Mouse (Mus musculus) stomach, embryonic 14.5 days (tissue): ENCODE data around the gene Wfdc13. TPM values are rescaled to one million over a fixed set of nuclear protein-coding genes. Genes with fewer than 3 reads are reported as not detected.

Experiments
- ATAC-seq: fragments of 200-750 bp; cut with Nextera tagmentation; 2 replicates; pipeline ENCODE4 v1.8.0; 2017; ENCODE audit warnings: low read depth, moderate TSS enrichment; ENCODE audit not compliant: insufficient number of reproducible peaks, insufficient read depth, low FRiP score
- H3K27ac ChIP-seq: fragments of 300-500 bp; sonication (generic); 2 replicates; pipeline ENCODE4 v1.5.1; 2014; ENCODE audit warnings: mild to moderate bottlenecking, low read length, moderate library complexity, mixed read lengths
- H3K27me3 ChIP-seq: fragments of 300-500 bp; sonication (generic); 2 replicates; pipeline ENCODE4 v1.6.1; 2014; ENCODE audit warnings: low read length, control low read depth, mixed read lengths; ENCODE audit not compliant: control insufficient read depth, insufficient read depth
- H3K36me3 ChIP-seq: fragments of 300-500 bp; sonication (generic); 2 replicates; pipeline ENCODE4 v1.6.1; 2014; ENCODE audit warnings: mild to moderate bottlenecking, control low read depth, low read length, moderate library complexity, mixed read lengths; ENCODE audit not compliant: control insufficient read depth, insufficient read depth
- H3K4me1 ChIP-seq: fragments of 300-500 bp; sonication (generic); 2 replicates; pipeline ENCODE4 v1.6.1; 2014; ENCODE audit warnings: low read length, control low read depth, mixed read lengths; ENCODE audit not compliant: control insufficient read depth, insufficient read depth
- H3K4me2 ChIP-seq: fragments of 300-500 bp; sonication (generic); replicated peaks from 2 replicates; pipeline ENCODE4 v1.6.1; 2014; ENCODE audit warnings: low read depth, low read length, control low read depth
- H3K4me3 ChIP-seq: fragments of 300-500 bp; sonication (generic); 2 replicates; pipeline ENCODE4 v1.5.1; 2014; ENCODE audit warnings: low read depth, low read length, control low read depth
- H3K9ac ChIP-seq: fragments of 300-500 bp; sonication (generic); replicated peaks from 2 replicates; pipeline ENCODE4 v1.6.1; 2014; ENCODE audit warnings: low read depth, mild to moderate bottlenecking, control low read depth, low read length, moderate library complexity, mixed read lengths
- H3K9me3 ChIP-seq: fragments of 300-500 bp; sonication (generic); 2 replicates; pipeline ENCODE4 v1.6.1; 2016; ENCODE audit warnings: low read depth, low read length, control low read depth; ENCODE audit not compliant: control insufficient read depth
- WGBS: fragments of 180-500 bp; shearing (Covaris S2); extraction: QIAGEN DNeasy Blood & Tissue Kit; methylation state at CpG from one replicate; pipeline ENCODE4 v1.1.7; 2014; 5-methylcytosine and 5-hydroxymethylcytosine counted together
- polyA plus RNA-seq: library from polyadenylated mRNA; unstranded; fragments of >200 nt; fragmentation: Nextera tagmentation; extraction: Ambion mirVana; gene quantifications from 2 replicates; pipeline ENCODE4 v1.2.1, GENCODE M21; 2014

Wfdc13 gene
- polyA plus RNA-seq, 1 experiment from 2014 or later, result 2.4 TPM

DNA sequence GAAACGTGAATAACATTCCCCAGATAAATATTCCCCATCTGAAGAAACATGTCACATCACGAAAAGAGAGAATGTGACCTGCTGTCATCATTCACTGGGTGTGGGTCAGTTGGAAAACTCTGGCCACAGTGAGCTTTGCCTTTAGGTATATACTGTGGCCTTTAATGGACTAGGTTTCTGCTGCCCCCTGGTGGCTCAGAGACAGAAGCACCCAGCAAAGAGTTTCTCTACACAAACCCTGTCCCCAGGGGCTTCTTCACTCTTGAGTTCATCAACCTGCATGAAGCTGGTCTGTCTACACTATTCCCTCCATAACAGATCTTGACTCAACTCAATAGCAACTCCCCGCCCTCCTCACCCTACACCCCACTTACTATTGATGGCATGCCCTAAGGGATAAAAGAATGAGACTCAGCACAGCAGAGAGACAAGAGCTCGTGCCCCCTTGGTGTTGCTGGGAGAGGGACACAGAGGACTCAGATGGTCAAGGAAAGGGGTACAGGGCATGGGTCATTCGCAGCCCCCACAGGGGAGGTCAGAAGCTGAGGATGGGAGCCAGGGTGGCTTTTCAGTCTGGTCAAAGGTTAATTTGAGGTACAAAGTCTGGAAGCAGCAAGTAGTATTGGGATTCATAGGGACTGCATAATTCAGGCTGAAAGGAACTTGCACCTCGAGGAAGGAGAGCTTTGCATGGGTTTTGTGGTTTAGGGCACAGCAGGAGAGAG, 41.1 kb downstream of the Wfdc13 start:
- H3K4me3 ChIP-seq, result no peak overlapping the region
- H3K4me2 ChIP-seq, result no peak overlapping the region
- no peaks in the 10 kb centered on the region for H3K9me3 ChIP-seq
- H3K27ac ChIP-seq, result no peak overlapping the region
- H3K9ac ChIP-seq, result no peak overlapping the region
- H3K36me3 ChIP-seq, result no peaks in the 10 kb centered on the region
- WGBS, result 23% methylated on average over 6 of the region's 6 CpGs
- peak; percentile 67; the same call in 1 of the 2 replicates for ATAC-seq
- no peaks in the 10 kb centered on the region for H3K4me1 ChIP-seq
- H3K27me3 ChIP-seq, result no peaks in the 10 kb centered on the region

- Histone ChIP-seq H3K4me2 (no peak overlapping the region), H3K9me3 (no peaks in the 10 kb centered on the region), H3K27ac (no peak overlapping the region), H3K4me1 (no peaks in the 10 kb centered on the region), H3K27me3 (no peaks in the 10 kb centered on the region), H3K36me3 (no peaks in the 10 kb centered on the region), H3K4me3 (no peak overlapping the region), H3K9ac (no peak overlapping the region)
- ATAC-seq, result no peak
- 53% methylated on average over 5 of the region's 5 CpGs for WGBS
Measured at GRCm38 (mm10) chr2:164731719-164732118, 46.8 kb downstream of the Wfdc13 start.

DNA sequence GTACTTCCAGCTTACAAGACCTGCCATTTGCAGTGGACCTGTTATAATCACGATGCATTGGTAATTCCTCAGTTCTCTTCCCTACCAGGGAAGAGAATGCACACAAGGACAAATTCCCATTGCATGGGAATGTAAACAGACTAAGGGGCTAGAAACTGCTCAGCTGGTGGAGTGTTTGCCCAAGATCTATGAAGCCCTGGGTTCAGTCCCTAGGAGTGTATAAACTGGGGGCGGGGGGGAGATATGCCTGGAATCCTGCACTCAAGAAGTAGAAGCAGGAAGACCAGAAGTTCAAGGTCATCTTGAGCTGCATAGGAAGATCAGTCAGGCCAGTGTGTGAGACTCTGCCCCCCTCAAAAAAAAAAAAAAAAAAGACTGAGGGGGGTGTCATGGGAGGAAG, 48.4 kb downstream of the Wfdc13 start:
- Histone ChIP-seq H3K27ac (no peak overlapping the region), H3K4me2 (no peak overlapping the region), H3K27me3 (no peaks in the 10 kb centered on the region), H3K4me3 (no peak overlapping the region), H3K4me1 (no peaks in the 10 kb centered on the region), H3K9ac (no peak overlapping the region), H3K36me3 (no peaks in the 10 kb centered on the region), H3K9me3 (no peaks in the 10 kb centered on the region)
- 0 out of 2 replicates have a peak, but pooled peaks have one; percentile 28 for ATAC-seq
- WGBS, result 55% methylated on average over 2 of the region's 2 CpGs

DNA sequence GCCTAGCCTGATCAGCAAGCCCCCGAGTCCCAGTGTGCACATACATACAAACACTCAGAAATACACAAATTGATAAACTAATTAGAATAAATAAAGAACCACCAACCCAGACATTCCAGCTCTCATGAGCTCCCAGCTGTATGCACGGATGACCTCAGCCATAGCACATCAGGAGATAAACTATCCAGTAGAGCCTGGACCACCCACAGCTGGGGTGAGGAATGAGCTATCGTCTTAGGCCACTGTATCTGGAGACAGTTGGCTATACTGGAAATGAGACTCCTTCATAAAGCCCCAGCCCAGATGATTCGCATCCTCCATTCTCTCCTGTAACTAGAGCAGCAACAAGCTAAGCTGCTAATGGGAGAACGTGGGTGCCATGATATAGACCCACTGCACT, 49.9 kb downstream of the Wfdc13 start:
- no peak for ATAC-seq
- H3K9me3 ChIP-seq, result no peaks in the 10 kb centered on the region
- no peak overlapping the region for H3K4me2 ChIP-seq
- H3K4me1 ChIP-seq, result no peaks in the 10 kb centered on the region
- no peaks in the 10 kb centered on the region for H3K27me3 ChIP-seq
- WGBS, result 58% methylated on average over 5 of the region's 5 CpGs
- no peak overlapping the region for H3K4me3 ChIP-seq
- H3K27ac ChIP-seq, result no peak overlapping the region
- H3K36me3 ChIP-seq, result no peaks in the 10 kb centered on the region
- no peak overlapping the region for H3K9ac ChIP-seq

DNA sequence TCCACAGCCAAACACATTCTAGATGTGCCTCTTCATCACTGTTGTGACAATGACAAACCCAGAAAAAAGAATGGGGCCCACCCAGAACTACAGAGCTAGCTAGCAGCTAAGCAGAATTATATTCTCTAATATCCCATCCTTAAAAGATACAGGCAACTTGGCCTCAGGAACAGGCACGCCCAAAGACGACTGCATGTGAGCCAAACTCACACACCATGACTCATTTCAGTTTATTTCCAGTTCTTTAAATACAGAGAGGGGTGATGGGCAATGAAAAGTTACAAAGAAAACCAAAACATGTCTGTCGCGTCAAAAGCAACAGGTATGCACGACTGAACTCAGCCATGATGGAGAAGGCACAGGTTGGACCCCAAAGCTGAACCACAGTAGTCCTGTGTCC, 50.5 kb downstream of the Wfdc13 start:
- Histone ChIP-seq H3K4me3 (no peak overlapping the region), H3K4me2 (no peak overlapping the region), H3K27ac (no peak overlapping the region), H3K36me3 (no peaks in the 10 kb centered on the region), H3K4me1 (no peaks in the 10 kb centered on the region), H3K9ac (no peak overlapping the region), H3K27me3 (no peaks in the 10 kb centered on the region), H3K9me3 (no peaks in the 10 kb centered on the region)
- 84% methylated on average over 5 of the region's 5 CpGs for WGBS
- ATAC-seq, result no peak

Other genes starting within 250 kb of the Wfdc13 start
- gene Sdc4, start 241.2 kb upstream of the Wfdc13 start, polyA plus RNA-seq, result 104 and 120 TPM in 2 replicates
- 65.0 and 67.6 TPM in 2 replicates for gene Sys1, start 228.1 kb upstream of the Wfdc13 start, polyA plus RNA-seq
- 7.0 and 19.1 TPM in 2 replicates for gene Gm20458, start 224.1 kb upstream of the Wfdc13 start, polyA plus RNA-seq
- gene Trp53tg5, start 211.4 kb upstream of the Wfdc13 start, polyA plus RNA-seq, result not detected in 2 replicates
- gene Dbndd2, start 199.0 kb upstream of the Wfdc13 start, polyA plus RNA-seq, result 8.8 and 17.9 TPM in 2 replicates
- 83.0 and 86.0 TPM in 2 replicates for gene Pigt, start 187.6 kb upstream of the Wfdc13 start, polyA plus RNA-seq
- gene Wfdc2, start 122.7 kb upstream of the Wfdc13 start, polyA plus RNA-seq, result 241 and 274 TPM in 2 replicates
- not detected in 2 replicates for gene Spint3, start 111.6 kb upstream of the Wfdc13 start, polyA plus RNA-seq
- gene Wfdc6a, start 99.7 kb upstream of the Wfdc13 start, polyA plus RNA-seq, result 2.1 and 2.3 TPM in 2 replicates
- not detected in 2 replicates for gene Eppin, start 91.5 kb upstream of the Wfdc13 start, polyA plus RNA-seq
- gene Wfdc6b, start 71.6 kb upstream of the Wfdc13 start, polyA plus RNA-seq, result not detected in 2 replicates
- gene Wfdc8, start 71.5 kb upstream of the Wfdc13 start, polyA plus RNA-seq, result not detected in 2 replicates
- not detected in 2 replicates for gene Wfdc16, start 46.3 kb upstream of the Wfdc13 start, polyA plus RNA-seq
- gene Wfdc10, start 29.1 kb upstream of the Wfdc13 start, polyA plus RNA-seq, result 0.64 and 1.3 TPM in 2 replicates
- gene Wfdc9, start 28.5 kb upstream of the Wfdc13 start, polyA plus RNA-seq, result not detected in 2 replicates
- gene Wfdc11, start 11.0 kb upstream of the Wfdc13 start, polyA plus RNA-seq, result not detected in 2 replicates
- not detected in 2 replicates for gene Spint4, start 13.4 kb downstream of the Wfdc13 start, polyA plus RNA-seq
- gene Spint5, start 30.2 kb downstream of the Wfdc13 start, polyA plus RNA-seq, result not detected in 2 replicates
- gene Wfdc3, start 60.8 kb downstream of the Wfdc13 start, polyA plus RNA-seq, result 0.78 and 0.95 TPM in 2 replicates
- gene Dnttip1, start 60.9 kb downstream of the Wfdc13 start, polyA plus RNA-seq, result 64.0 and 69.8 TPM in 2 replicates
- gene Ube2c, start 84.8 kb downstream of the Wfdc13 start, polyA plus RNA-seq, result 396 and 433 TPM in 2 replicates
- 1.1 and 2.1 TPM in 2 replicates for gene Tnnc2, start 94.9 kb downstream of the Wfdc13 start, polyA plus RNA-seq
- gene Snx21, start 100.7 kb downstream of the Wfdc13 start, polyA plus RNA-seq, result 24.4 and 29.5 TPM in 2 replicates
- gene Acot8, start 119.8 kb downstream of the Wfdc13 start, polyA plus RNA-seq, result 18.8 and 19.2 TPM in 2 replicates
- gene Zswim3, start 120.0 kb downstream of the Wfdc13 start, polyA plus RNA-seq, result 9.0 and 9.2 TPM in 2 replicates
- 16.0 and 17.6 TPM in 2 replicates for gene Zswim1, start 137.6 kb downstream of the Wfdc13 start, polyA plus RNA-seq
- not detected in 2 replicates for gene Spata25, start 143.4 kb downstream of the Wfdc13 start, polyA plus RNA-seq
- gene Ctsa, start 147.8 kb downstream of the Wfdc13 start, polyA plus RNA-seq, result 130 and 134 TPM in 2 replicates
- 6.3 and 8.3 TPM in 2 replicates for gene Neurl2, start 148.3 kb downstream of the Wfdc13 start, polyA plus RNA-seq
- 50.6 and 53.2 TPM in 2 replicates for gene Pltp, start 172.6 kb downstream of the Wfdc13 start, polyA plus RNA-seq
- 70.6 and 87.3 TPM in 2 replicates for gene Pcif1, start 194.2 kb downstream of the Wfdc13 start, polyA plus RNA-seq
- gene Zfp335, start 226.7 kb downstream of the Wfdc13 start, polyA plus RNA-seq, result 11.8 and 12.7 TPM in 2 replicates